Mouse (Mus musculus): Measurements from ENCODE around the gene Arl6. TPM values are rescaled to one million over a fixed set of nuclear protein-coding genes. Genes with fewer than 3 reads are reported as not detected.

The Arl6 gene
- polyA plus RNA-seq, 1 experiment, result 25.3 TPM

DNA sequence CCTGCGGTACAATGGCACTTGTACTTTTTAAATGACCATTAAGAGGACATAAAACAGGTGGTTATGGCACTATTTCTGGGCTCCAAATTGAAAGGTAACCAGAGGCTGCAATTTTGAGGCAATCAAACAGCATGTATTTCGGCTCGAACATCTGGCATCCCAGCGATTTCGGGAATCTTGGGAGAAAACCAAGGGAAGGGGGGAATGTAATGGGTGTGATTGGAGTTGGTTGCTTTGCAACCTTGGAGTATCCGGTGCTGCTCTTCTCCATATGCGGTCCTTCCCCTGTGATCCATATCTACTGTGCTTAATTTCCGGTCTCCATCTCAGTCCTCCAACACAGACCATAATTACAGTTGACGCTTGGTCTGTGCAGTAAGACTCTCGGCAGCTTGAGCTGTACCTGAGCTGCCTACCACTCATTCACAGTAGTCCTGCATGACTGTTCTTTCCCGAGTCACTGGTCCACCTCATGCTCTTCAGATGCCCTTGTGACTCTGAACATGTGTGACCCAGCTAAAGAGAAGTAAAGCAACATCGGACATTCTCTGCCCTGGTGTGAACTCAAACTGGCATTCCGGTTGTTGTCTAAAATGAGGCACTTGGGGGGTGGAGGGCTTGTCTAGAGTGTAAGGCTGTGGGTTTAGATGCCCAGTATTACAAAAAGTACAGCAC lies 50.7 kb downstream of the Arl6 start:
- no peak for DNase-seq (ENCODE audit: extremely low spot score in 1 of 2, low spot score in 1 of 2)

DNA sequence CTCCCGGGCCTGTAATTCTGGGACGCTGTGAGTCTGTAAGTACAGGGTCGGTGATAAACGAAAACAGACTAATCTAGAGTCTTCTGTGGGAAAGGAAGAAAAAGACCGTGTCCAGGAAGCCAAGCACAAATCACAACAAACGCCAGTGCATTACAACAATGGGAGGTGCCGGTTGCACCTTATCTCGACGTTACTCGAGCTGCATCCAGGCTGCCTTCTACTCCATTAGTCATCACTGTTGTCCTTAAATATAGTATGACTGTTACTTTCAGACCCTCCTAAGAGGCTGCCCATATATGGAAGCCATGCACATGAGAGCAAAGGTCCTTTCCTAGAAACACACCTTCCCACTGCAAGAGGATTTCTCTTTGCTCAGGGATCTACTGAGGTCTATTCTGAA lies 51.4 kb downstream of the Arl6 start:
- no peak for DNase-seq (ENCODE audit: extremely low spot score in 1 of 2, low spot score in 1 of 2)

DNA sequence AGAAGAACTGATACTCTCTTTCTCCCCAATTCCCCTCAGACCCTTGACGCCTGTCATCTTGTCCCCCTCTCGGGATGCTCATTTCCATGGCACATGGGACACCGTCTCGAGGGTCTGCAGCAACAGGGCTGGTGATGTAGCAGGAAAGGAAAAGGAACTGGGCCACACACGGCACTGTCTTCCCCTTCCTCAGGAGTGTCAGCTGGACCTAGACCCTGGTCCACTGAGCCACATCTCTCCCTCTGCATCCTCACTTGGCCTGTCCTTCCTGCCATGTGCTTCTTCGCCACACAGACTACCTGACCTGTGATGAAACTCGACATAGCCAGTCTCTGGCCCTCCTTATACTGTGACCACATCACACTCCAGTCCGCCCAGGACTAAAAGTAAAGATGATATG lies 52.3 kb downstream of the Arl6 start:
- no peak for DNase-seq (ENCODE audit: extremely low spot score in 1 of 2, low spot score in 1 of 2)

DNA sequence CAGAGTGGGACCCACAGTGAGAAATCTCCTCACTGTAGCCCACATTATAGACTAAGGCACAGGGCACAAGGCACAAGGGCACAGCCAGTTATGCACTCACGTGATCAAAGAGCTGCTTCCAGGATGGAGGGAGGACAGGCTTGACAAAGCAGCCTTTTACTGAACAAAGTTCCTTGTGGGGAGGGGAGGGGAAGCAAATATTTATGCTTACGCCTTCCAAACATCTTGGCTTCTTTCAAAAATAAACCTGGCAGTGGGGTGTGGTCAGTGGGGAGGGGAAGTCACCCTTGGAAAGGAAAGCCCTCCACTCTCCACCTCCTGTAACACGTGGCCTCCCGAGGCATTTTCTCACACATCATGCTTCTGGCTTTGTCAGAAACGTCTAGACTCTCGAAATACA lies 52.9 kb downstream of the Arl6 start:
- no peak for DNase-seq (ENCODE audit: extremely low spot score in 1 of 2, low spot score in 1 of 2)

DNA sequence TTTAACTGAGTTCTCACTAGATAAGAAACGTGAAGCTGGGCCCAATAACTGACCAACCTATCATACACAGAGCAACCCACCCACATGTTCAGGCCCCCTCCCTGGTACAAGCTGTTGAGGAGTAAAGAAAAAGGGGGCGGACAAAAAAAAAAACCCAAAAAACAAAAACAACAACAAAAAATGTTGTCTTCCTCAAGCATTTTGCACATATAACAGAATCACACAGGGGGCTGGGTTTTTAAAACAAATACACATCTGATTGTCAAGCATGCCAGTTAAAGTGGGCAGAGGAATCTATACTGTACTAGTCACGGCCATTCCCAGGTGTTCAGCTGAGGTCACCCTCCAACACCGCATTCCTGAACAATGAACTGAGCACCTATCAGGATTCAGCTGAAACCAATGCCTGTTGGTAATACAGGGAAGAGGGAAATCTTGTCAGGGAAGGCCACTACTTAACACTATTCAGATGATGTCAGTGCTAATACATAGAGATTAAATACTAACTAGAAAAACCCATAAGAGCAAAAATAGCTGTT lies 53.4 kb downstream of the Arl6 start:
- DNase-seq (ENCODE audit: extremely low spot score in 1 of 2, low spot score in 1 of 2), result no peak

DNA sequence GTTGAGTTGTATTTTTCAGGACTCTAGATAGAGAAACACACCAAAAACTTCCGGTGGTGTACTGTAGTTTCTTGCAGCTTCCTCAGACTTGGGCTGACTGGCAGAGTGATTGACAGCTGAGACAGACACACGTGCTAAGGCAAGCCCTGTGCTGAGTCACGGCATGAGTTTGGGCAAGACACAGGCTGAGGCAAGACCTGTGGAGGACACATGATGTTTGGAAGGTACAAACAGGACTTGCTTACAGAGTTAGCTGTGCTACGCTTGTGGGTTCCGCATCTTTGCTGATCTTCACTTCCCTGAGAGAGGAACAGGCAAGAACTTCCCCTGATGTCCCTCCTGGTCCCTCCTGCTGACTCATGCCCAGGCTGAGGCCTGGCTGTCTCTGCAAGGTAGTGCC lies 55.7 kb downstream of the Arl6 start:
- no peak for DNase-seq (ENCODE audit: extremely low spot score in 1 of 2, low spot score in 1 of 2)

DNA sequence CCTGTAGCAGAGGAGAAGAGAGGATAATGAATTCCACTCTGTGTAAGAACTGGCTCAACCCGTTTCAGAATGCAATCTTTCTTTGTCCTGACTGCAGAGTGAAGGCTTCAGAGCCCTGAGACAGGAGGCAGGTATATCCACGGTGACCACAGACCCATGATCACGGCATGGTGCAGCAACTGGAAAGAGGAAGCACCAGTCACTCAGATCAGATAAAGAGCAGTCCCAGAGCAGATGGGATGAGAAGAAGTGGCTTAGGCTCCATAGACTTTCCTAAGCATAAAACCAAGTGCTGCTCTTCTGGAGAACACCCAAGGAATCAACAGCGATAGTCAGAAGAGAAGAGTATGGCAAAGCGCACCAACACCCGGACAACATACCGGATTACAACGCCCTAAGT lies 60.0 kb downstream of the Arl6 start:
- no peak for DNase-seq (ENCODE audit: extremely low spot score in 1 of 2, low spot score in 1 of 2)

DNA sequence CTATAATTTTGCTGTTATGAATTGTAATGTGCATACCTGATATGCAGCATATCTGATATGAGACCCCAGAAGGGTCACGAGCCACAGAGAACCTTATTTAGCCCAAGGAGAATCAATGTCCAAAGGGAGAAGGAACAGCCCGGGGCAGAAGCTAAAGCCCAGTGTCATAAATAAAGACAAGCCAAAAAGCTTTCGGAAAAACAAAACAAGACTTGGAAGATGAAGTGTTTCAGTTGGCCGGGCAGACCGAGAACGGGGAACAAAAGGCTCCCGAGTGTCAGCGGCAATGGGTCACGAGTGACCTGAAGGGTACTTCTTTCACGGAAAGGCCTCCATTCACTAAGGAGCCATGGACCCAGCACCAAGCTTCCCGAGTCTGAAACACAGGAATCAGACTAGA lies 65.2 kb downstream of the Arl6 start:
- DNase-seq (ENCODE audit: extremely low spot score in 1 of 2, low spot score in 1 of 2), result no peak

DNA sequence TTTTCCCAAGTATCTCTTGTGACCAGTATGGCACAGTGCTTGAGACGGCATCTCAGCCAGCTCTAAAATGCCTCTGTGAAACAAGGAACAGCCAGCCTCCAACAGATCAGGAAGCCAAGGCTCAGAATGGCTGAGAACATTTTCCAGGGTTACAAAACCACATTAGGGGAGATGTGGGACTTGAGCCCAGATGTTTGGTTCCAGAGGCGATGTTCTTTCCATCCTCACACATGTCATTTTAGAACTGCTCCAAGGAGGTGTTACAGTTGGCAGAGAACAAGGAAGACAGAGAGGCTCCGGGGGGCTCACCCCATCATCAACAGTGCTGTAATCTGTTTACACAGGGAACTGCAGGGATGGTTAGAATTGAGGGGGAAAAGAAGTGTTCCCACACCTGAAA lies 66.5 kb downstream of the Arl6 start:
- no peak for DNase-seq (ENCODE audit: extremely low spot score in 1 of 2, low spot score in 1 of 2)

DNA sequence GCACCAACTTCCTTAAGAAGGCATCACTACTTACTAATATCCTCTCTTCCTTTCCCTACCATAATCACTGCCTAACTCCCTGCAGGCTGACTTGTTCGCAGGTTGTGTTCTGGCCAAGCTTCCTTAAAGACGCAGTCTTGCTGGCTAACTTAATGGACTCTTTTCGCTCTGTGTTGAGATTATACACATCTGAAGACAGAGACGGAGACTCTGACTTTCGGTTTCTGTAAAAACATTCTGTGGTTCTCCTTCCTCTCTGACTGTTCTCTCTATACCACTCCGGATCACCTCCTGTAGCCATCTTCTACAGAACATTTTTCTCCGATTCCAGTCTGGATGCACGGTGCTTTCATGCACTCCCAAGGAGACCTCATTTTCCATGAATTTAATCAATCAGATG lies 68.4 kb downstream of the Arl6 start:
- DNase-seq (ENCODE audit: extremely low spot score in 1 of 2, low spot score in 1 of 2), result no peak

DNA sequence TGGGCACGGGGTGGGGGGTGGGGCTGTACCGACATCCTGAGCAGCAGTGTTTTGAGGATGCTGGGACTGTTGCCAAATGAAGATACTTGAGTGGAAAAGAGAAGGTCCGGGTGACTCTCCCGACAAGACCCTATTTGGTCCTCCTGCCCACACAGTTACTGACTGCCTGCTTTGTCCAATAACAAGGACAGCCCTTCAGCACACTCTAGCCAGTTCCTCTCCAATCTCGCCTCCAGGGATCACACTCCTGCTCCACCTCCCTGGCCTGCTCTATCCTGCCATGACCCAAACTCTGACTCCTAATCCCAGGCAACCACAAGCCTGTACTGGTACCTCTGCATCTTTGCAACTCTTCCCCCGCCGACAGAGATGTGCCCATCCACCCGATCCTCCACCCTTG lies 69.4 kb downstream of the Arl6 start:
- DNase-seq (ENCODE audit: extremely low spot score in 1 of 2, low spot score in 1 of 2), result no peak

DNA sequence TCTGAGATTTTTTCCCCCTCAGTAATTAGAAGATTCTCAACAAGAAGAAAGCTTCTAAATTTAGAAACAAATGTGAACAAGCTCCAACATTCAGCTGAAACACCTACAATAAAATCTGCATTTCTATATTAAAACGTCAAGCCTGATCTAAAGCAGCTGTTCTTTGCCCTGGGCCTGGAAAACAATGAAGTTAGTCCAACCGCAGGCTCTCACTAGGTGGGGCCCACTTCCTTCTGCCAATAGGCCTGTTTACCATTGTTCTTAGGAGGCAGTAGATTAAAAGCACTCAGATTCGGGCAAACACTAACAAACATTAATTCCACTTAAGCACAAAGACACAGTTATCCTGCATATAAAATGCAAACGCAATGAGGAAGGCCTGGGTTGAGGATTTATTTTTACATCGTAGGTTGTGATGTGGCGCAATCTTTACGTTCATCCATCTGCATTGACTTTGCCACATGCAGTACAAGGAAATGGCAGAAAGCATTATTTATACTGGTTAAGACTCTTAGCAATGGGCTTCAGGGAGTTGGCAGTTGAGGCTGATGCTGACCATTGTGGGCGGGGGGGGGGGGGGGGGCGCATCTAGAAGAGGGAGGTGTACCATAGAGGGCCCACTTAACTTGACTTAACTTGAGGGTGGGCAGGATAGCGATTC lies 71.3 kb downstream of the Arl6 start:
- peak in 1 of 2 experiments; percentile 25 for DNase-seq (ENCODE audit: extremely low spot score in 1 of 2, low spot score in 1 of 2)

DNA sequence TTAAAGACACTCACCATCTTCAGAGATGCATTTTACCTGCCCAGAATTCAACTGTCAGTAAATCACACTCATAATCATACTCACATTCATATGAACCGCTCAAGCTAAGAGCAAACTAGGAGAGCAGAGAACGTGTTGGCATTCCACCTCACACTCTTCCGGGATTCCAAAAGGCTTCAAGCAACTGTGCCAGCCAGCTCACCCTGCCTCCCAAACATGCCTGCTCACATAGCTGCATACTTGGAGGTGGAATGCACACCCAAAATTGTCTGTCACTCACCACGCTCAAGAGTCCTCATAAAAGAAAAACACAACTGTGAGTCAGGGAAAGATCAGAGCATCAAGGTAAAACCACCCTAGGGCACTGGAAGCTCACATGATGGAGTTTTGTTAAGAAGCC lies 72.8 kb downstream of the Arl6 start:
- no peak for DNase-seq (ENCODE audit: extremely low spot score in 1 of 2, low spot score in 1 of 2)

DNA sequence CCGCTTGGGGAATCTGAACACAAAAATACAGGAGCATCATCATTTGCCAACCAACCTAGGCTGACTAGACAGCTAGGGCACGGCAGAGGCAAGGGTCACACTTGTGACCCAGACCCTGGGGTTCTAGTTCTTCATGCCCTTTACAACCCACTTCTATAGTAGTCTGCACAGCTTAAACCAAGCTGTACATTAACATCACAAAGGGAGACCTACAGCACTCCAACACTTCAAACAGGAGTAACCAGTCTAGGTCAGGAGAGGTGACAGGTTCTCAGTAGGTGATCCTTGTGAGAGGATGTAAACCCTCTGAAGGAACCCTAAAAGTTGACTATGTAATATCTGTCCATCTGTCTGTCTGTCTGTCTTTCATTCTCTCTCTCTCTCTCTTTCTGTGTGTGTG lies 73.6 kb downstream of the Arl6 start:
- no peak for DNase-seq (ENCODE audit: extremely low spot score in 1 of 2, low spot score in 1 of 2)

DNA sequence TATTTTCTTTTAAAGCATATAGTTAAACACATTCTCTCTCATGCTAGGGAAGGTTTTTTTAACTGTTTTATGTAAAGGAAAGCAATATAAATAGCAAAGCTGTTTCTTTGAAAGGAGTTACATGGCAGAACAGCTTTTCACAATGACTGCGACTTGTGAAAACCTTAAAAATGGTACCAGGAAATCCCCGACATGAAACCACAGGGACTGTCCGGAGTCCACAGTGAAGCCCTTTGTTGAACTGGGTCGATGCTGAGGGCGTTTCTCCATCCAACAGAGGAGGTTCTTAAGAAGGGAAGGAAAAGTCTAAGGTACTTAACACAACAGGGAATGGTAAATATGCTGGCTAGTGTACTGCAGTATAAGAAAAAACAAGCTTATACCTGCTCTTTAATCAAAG lies 75.2 kb downstream of the Arl6 start:
- no peak for DNase-seq (ENCODE audit: extremely low spot score in 1 of 2, low spot score in 1 of 2)

Other genes with a start within 250 kb of the Arl6 start
- gene Gabrr3, start 232.1 kb downstream of the Arl6 start, polyA plus RNA-seq (2012; rRNA removed), result 0.04 TPM in 2 replicates
- 8.0 and 9.9 TPM in 2 replicates for gene Riox2, start 167.6 kb downstream of the Arl6 start, polyA plus RNA-seq (2012; rRNA removed)
- 4.8 and 6.6 TPM in 2 replicates for gene Crybg3, start 38.4 kb downstream of the Arl6 start, polyA plus RNA-seq (2012; rRNA removed)